In genomic region chr8:120732068-120732467, GRCm38 (mm10) we compare ENCODE assay signal across 11 mouse cellular contexts. TPM values are rescaled to one million over a fixed set of nuclear protein-coding genes. Genes with fewer than 3 reads are reported as not detected.
A peak's percentile ranks its signal among the peaks of the same experiment; 100 is the strongest.
DNase-seq lines count a peak whose midpoint lies in the region; ATAC-seq and TF ChIP-seq lines count a peak whose summit lies in the region.
"Had no signal": no experiment of that assay in that cellular context is flagged by ENCODE, and none has a peak within 500 bp of the region (broad histone marks: within the 10 kb centered on the region; RNA-seq: fewer than 3 reads in every experiment).

No protein-coding gene starts in this region.

- H3K4me1 ChIP-seq in lung, embryonic 14.5 days (ENCODE audit: insufficient read depth) = 0 out of 2 replicates have a peak, but pooled peaks cover 5% of the 10 kb centered on the region
- H3K4me1 ChIP-seq in embryonic facial prominence, embryonic 10.5 days = peaks cover 24% of the 10 kb centered on the region
- peaks cover 18% of the 10 kb centered on the region for H3K4me1 ChIP-seq in limb, embryonic 13.5 days
- peaks cover 14% of the 10 kb centered on the region for H3K4me1 ChIP-seq in stomach, embryonic 15.5 days

- no peak overlapping the region for H3K27ac ChIP-seq in lung, embryonic 14.5 days (ENCODE audit: low read depth)
- H3K27ac ChIP-seq in embryonic facial prominence, embryonic 10.5 days (replicated peaks) = no peak overlapping the region
- H3K27ac ChIP-seq in limb, embryonic 13.5 days = no peak overlapping the region
- H3K27ac ChIP-seq in stomach, embryonic 15.5 days = no peak overlapping the region
- H3K27ac ChIP-seq: liver, embryonic 14.5 days had no signal

- no peak overlapping the region for H3K4me3 ChIP-seq in lung, embryonic 14.5 days (ENCODE audit: low read depth, low read length)
- H3K4me3 ChIP-seq in embryonic facial prominence, embryonic 10.5 days = peak overlapping the region; percentile 29
- no peak overlapping the region for H3K4me3 ChIP-seq in limb, embryonic 13.5 days
- no peak overlapping the region for H3K4me3 ChIP-seq in stomach, embryonic 15.5 days (replicated peaks)

- WGBS in lung, embryonic 14.5 days = 53% methylated on average over 5 of the region's 6 CpGs
- WGBS in embryonic facial prominence, embryonic 10.5 days = 55% methylated on average over 6 of the region's 6 CpGs
- 52% methylated on average over 6 of the region's 6 CpGs for WGBS in limb, embryonic 13.5 days
- WGBS in stomach, embryonic 15.5 days = 51% methylated on average over 6 of the region's 6 CpGs

- no peak overlapping the region for H3K4me2 ChIP-seq in lung, embryonic 14.5 days
- peak overlapping the region; percentile 31; the same call in 1 of the 2 replicates for H3K4me2 ChIP-seq in limb, embryonic 13.5 days (replicated peaks)
- H3K4me2 ChIP-seq in stomach, embryonic 15.5 days = peak overlapping the region; percentile 0; the same call in 1 of the 2 replicates

- peaks cover 26% of the 10 kb centered on the region for H3K27me3 ChIP-seq in lung, embryonic 14.5 days (ENCODE audit: insufficient read depth, low read length)
- peaks cover 74% of the 10 kb centered on the region for H3K27me3 ChIP-seq in embryonic facial prominence, embryonic 10.5 days (replicated peaks; ENCODE audit: low read depth, poor library complexity, severe bottlenecking)
- peaks cover 64% of the 10 kb centered on the region for H3K27me3 ChIP-seq in limb, embryonic 13.5 days
- peaks cover 21% of the 10 kb centered on the region for H3K27me3 ChIP-seq in stomach, embryonic 15.5 days (replicated peaks)

- peak; percentile 28 for DNase-seq in lung, embryonic 14.5 days
- DNase-seq in lung, adult 18-20 months = no peak
- DNase-seq in embryonic facial prominence, embryonic 10.5 days (ENCODE audit: low spot score) = peak; percentile 55
- no peak for DNase-seq in cerebellum, adult 9-11 months
- DNase-seq in gastrocnemius, adult 18-20 months (ENCODE audit: low spot score) = no peak
- DNase-seq: adrenal gland, adult 8-10 months; heart, postnatal 4 days had no signal

- H3K9ac ChIP-seq in lung, embryonic 14.5 days = no peak overlapping the region
- H3K9ac ChIP-seq in limb, embryonic 13.5 days = no peak overlapping the region
- no peak overlapping the region for H3K9ac ChIP-seq in stomach, embryonic 15.5 days
- H3K9ac ChIP-seq: liver, embryonic 14.5 days had no signal

- no peaks in the 10 kb centered on the region for H3K9me3 ChIP-seq in lung, embryonic 14.5 days (ENCODE audit: low read depth, low read length)
- no peaks in the 10 kb centered on the region for H3K9me3 ChIP-seq in embryonic facial prominence, embryonic 10.5 days
- H3K9me3 ChIP-seq in limb, embryonic 13.5 days = no peaks in the 10 kb centered on the region
- H3K9me3 ChIP-seq in stomach, embryonic 15.5 days = no peaks in the 10 kb centered on the region

- no peaks in the 10 kb centered on the region for H3K36me3 ChIP-seq in lung, embryonic 14.5 days (ENCODE audit: insufficient read depth)
- no peaks in the 10 kb centered on the region for H3K36me3 ChIP-seq in embryonic facial prominence, embryonic 10.5 days (replicated peaks)
- H3K36me3 ChIP-seq in limb, embryonic 13.5 days = no peaks in the 10 kb centered on the region
- no peaks in the 10 kb centered on the region for H3K36me3 ChIP-seq in stomach, embryonic 15.5 days

- ATAC-seq in lung, embryonic 14.5 days (ENCODE audit: insufficient read depth) = no peak
- no peak for ATAC-seq in limb, embryonic 13.5 days (ENCODE audit: low FRiP score, low read depth)
- ATAC-seq in stomach, embryonic 15.5 days (ENCODE audit: insufficient read depth, low FRiP score, low read depth) = no peak

- no peak for TF ChIP-seq CTCF in lung, embryonic 14.5 days (IDR thresholded peaks at IDR 0.05; ENCODE audit: low read depth)

RNA-seq across cellular contexts. Expression of gene Irf8, which starts 4.1 kb away (rescaled TPM):
- polyA plus RNA-seq in lung, embryonic 14.5 days (2014; fragmentation: Nextera tagmentation; extraction: Ambion mirVana) = 8.5 and 10.1 TPM in 2 replicates
- polyA plus RNA-seq in embryonic facial prominence, embryonic 10.5 days (2016; fragmentation: Nextera tagmentation; extraction: Ambion mirVana) = 4.6 and 5.8 TPM in 2 replicates
- 4.8 and 5.4 TPM in 2 replicates for polyA plus RNA-seq in limb, embryonic 13.5 days (2015; fragmentation: Nextera tagmentation; extraction: Ambion mirVana)
- polyA plus RNA-seq in stomach, embryonic 15.5 days (2015; fragmentation: Nextera tagmentation; extraction: Ambion mirVana) = 21.8 and 23.0 TPM in 2 replicates
- total RNA-seq in gastrocnemius, adult 18-20 months (2021) = 1 to 10 TPM; 7.6 to 9.0 TPM
- total RNA-seq: MEL had no signal

Comparison
In these comparisons a context has a peak if more than half of its experiments do, and no peak if none do; other contexts are left out.
1. DNase-seq: peak in lung, embryonic 14.5 days (single experiment) and embryonic facial prominence, embryonic 10.5 days (single experiment); none in lung, adult 18-20 months (0 of 2), cerebellum, adult 9-11 months (single experiment) and gastrocnemius, adult 18-20 months (single experiment).